In genomic region chr4:119733184-119733880, GRCm38 (mm10) we compare ENCODE assay signal across 8 mouse cellular contexts. TPM values are rescaled to one million over a fixed set of nuclear protein-coding genes. Genes with fewer than 3 reads are reported as not detected.
A peak's percentile ranks its signal among the peaks of the same experiment; 100 is the strongest.
DNase-seq lines count a peak whose midpoint lies in the region; ATAC-seq and TF ChIP-seq lines count a peak whose summit lies in the region.

Hivep3 (plus strand) TSS chr4:119733784.

- peak within 1 kb of the TSS; percentile 69; the same call in 1 of the 2 replicates for H3K27ac ChIP-seq in hindbrain, embryonic 10.5 days
- peak within 1 kb of the TSS; percentile 64 for H3K27ac ChIP-seq in lung, embryonic 15.5 days
- peak within 1 kb of the TSS; percentile 76 for H3K27ac ChIP-seq in olfactory bulb, adult 2 months (ENCODE audit: insufficient read depth, low read depth, low read length)

- POLR2A ChIA-PET in Patski (lab: Charles Lee) = no interaction called here

- H3K4me2 ChIP-seq in lung, embryonic 15.5 days = peak within 1 kb of the TSS; percentile 98

- in situ Hi-C loops in Patski (cut with MboI; ENCODE audit: low pct_unique_long_range_greater_than_20kb) = no loop called here

- DNase-seq in Patski (ENCODE audit: low read depth, low spot score) = peak; percentile 77
- peak; percentile 100 for DNase-seq in cerebellum, postnatal 10 days
- DNase-seq in frontal cortex, adult 2 months (ENCODE audit: extremely low spot score in 1 of 2, low spot score in 1 of 2) = peak; percentile 97 to 99
- peak; percentile 100 for DNase-seq in hindbrain, embryonic 10.5 days (ENCODE audit: low spot score)
- peak; percentile 99 for DNase-seq in layer of hippocampus, adult 9-10 months (ENCODE audit: low spot score)
- DNase-seq in thymus, adult 18-20 months = peak; percentile 99 to 100

- TF ChIP-seq POLR2A in olfactory bulb, adult 2 months (IDR thresholded peaks at IDR 0.05; ENCODE audit: insufficient read depth, low read depth, low read length) = peak; percentile 59

- peaks cover 17% of the 10 kb centered on the region for H3K4me1 ChIP-seq in hindbrain, embryonic 10.5 days (replicated peaks)
- H3K4me1 ChIP-seq in lung, embryonic 15.5 days = peaks cover 10% of the 10 kb centered on the region
- no peaks in the 10 kb centered on the region for H3K4me1 ChIP-seq in olfactory bulb, adult 2 months (ENCODE audit: control insufficient read depth, insufficient read depth, low read length)

- ATAC-seq in Patski = peak; percentile 95
- peak; percentile 97 for ATAC-seq in lung, embryonic 15.5 days (ENCODE audit: borderline replicate concordance, extremely low read depth, low FRiP score, low TSS enrichment)

- CTCF ChIA-PET in Patski (lab: Charles Lee) = interaction anchor here (0.7 to 1.2 kb wide), 3 partner anchors 22 to 56 kb away, joined by 3 read pairs; no protein-coding TSS in a partner anchor

- no peaks in the 10 kb centered on the region for H3K27me3 ChIP-seq in Patski
- peaks cover 39% of the 10 kb centered on the region for H3K27me3 ChIP-seq in hindbrain, embryonic 10.5 days (ENCODE audit: insufficient read depth, poor library complexity, severe bottlenecking)
- peaks cover 11% of the 10 kb centered on the region; the same call in 1 of the 2 replicates for H3K27me3 ChIP-seq in lung, embryonic 15.5 days

- H3K9me3 ChIP-seq in hindbrain, embryonic 10.5 days = no peaks in the 10 kb centered on the region
- no peaks in the 10 kb centered on the region for H3K9me3 ChIP-seq in lung, embryonic 15.5 days

- H3K4me3 ChIP-seq in hindbrain, embryonic 10.5 days = peak within 1 kb of the TSS; percentile 83
- peak within 1 kb of the TSS; percentile 89 for H3K4me3 ChIP-seq in lung, embryonic 15.5 days
- H3K4me3 ChIP-seq in olfactory bulb, adult 2 months (ENCODE audit: insufficient read depth, low read depth, low read length) = peak within 1 kb of the TSS; percentile 93

- WGBS in hindbrain, embryonic 10.5 days = under 1% methylated on average over 47 of the region's 47 CpGs
- under 1% methylated on average over 33 of the region's 47 CpGs for whole genome bisulfite sequencing in lung, embryonic 15.5 days
- under 1% methylated on average over 47 of the region's 47 CpGs for WGBS in olfactory bulb, adult 2 months

- no peaks in the 10 kb centered on the region for H3K36me3 ChIP-seq in hindbrain, embryonic 10.5 days
- H3K36me3 ChIP-seq in lung, embryonic 15.5 days = no peaks in the 10 kb centered on the region

- H3K9ac ChIP-seq in lung, embryonic 15.5 days = peak within 1 kb of the TSS; percentile 71

- TF ChIP-seq CTCF in Patski (IDR thresholded peaks at IDR 0.05) = no peak
- no peak for TF ChIP-seq CTCF in olfactory bulb, adult 2 months (IDR thresholded peaks at IDR 0.05; ENCODE audit: insufficient read depth, low read depth, low read length)

RNA-seq across cellular contexts. Expression of gene Hivep3, which starts in this region (rescaled TPM):
- polyA plus RNA-seq in Patski (2021) = 4.4 TPM
- 38.3 and 43.8 TPM in 2 replicates for polyA plus RNA-seq in frontal cortex, adult 2 months (2012; rRNA removed)
- polyA plus RNA-seq in hindbrain, embryonic 10.5 days (2016; fragmentation: Nextera tagmentation; extraction: Ambion mirVana) = 0.47 and 2.1 TPM in 2 replicates
- 22.7 and 24.0 TPM in 2 replicates for polyA plus RNA-seq in lung, embryonic 15.5 days (2015; fragmentation: Nextera tagmentation; extraction: Ambion mirVana)
- polyA plus RNA-seq in olfactory bulb, adult 2 months (2012; ENCODE audit: insufficient read depth, insufficient read length, low replicate concordance, missing spikeins) = 55.7 TPM in 1 of 2 replicates, not detected in the other

Comparison
In these comparisons a context has a peak if more than half of its experiments do, and no peak if none do; other contexts are left out.
1. Peak in every context shown above with its lines: DNase-seq, ATAC-seq, H3K4me3 ChIP-seq and H3K27ac ChIP-seq.